Mouse (Mus musculus): ENCODE measurements around the gene Tmem242.

DNA sequence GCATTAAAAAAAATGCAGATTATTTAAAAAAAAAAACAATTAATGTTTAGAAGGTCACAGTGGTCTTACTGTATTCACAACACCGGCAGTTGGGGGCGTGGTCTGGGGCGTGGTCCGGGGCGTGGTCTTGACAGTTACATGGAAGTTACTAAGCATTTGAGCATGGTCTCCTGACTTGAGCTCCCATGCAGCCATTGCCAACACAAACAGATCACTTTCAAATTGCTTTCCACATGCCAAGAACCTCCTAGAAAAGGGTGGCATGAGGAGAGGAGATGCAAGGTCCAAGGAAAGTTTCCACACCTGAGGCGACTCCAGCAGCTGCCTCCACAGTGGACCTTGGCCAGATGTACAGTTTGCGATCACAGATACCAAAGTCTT lies 62.1 kb downstream of the Tmem242 start:
- TF ChIP-seq CTCF (IDR thresholded peaks at IDR 0.05; ENCODE audit: control insufficient read depth, insufficient read depth, insufficient read length) = no peak
- no peak for TF ChIP-seq USF1 (IDR thresholded peaks at IDR 0.05; ENCODE audit: low read depth)
- no peak for TF ChIP-seq MYOD1 (IDR thresholded peaks at IDR 0.05; ENCODE audit: control insufficient read depth, insufficient read length, low read depth)
- TF ChIP-seq CEBPB (IDR thresholded peaks at IDR 0.05; ENCODE audit: low read depth) = no peak
- TF ChIP-seq MAX (IDR thresholded peaks at IDR 0.05) = no peak

Data from C2C12 (cell line).